Mouse (Mus musculus) cortical plate, adult 2 months (tissue): ENCODE measurements at regions not wholly inside any gene's neighbourhood (a gene's known extent, or its start where the extent isn't known, plus 50 kb on each side); places are given as distances from the start of the nearest gene placed in this dataset.

ENCODE experiments used
- CTCF ChIP-seq: fragments of 200-500 bp; IDR thresholded peaks from 2 replicates; pipeline ENCODE4 v1.5.1; 2011; ENCODE audit warnings: mild to moderate bottlenecking, control low read depth, low read length; ENCODE audit not compliant: insufficient read depth; ENCODE audit errors: extremely low read depth
- POLR2A ChIP-seq: fragments of 200-500 bp; IDR thresholded peaks from 2 replicates; pipeline ENCODE4 v1.6.1; 2011; ENCODE audit warnings: mild to moderate bottlenecking, low read length, control low read depth; ENCODE audit not compliant: insufficient read depth; ENCODE audit errors: extremely low read depth

DNA sequence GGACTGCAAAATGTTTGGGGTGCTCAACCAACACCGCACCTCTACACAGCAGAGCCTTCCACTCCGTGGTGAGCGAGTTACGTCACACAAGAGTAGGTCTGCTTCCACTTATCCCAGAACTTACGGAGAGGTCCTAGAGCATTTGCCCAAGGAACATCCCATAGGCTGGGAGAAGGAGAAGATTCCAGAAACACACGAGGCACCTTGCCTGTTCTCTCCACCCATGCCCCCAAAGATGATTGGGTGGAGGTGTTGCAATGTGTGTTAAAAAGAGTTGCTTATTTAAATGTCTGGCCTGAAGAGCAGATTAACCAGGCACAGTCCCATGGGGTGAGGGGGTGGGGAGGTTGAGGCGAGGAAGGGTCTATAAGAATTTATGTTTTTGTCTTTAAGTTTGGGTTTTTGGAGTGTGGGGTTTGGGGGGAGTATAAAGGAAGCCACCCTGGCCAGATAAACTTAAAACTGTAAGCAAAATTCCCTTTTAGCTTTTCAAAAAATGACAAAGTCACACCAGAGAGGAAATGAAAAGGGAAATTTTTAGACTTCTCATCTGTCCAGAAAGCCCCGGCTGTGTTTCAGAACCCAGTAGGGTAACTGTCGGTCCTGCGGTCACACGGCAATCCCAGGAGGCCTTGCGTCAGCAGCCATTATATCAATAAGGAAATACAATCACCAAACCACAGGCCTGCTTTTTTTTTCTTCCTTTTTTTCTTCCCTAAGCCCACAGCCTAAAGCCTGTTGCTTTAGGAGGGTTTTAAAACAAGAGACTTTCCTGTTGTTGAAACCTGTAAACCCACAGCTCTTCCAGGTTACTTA is 113.3 kb downstream of the Tomm20 start:
- TF ChIP-seq POLR2A (no peak), CTCF (no peak)
